Mouse (Mus musculus) midbrain, postnatal 0 days (tissue): ENCODE data around the gene Gmppb. TPM values are rescaled to one million over a fixed set of nuclear protein-coding genes. Genes with fewer than 3 reads are reported as not detected.

Experiments used
- ATAC-seq: fragments of 200-750 bp; cut with Nextera tagmentation; 2 replicates; pipeline ENCODE4 v1.8.0; 2017; ENCODE audit warnings: moderate number of reproducible peaks, mild to moderate bottlenecking, moderate TSS enrichment, moderate library complexity; ENCODE audit not compliant: low FRiP score
- DNase-seq: peaks from one replicate; pipeline ENCODE4 v3.0.0-alpha.2; 2015; ENCODE audit warnings: low spot score
- H3K27ac ChIP-seq: fragments of 300-500 bp; sonication (generic); 2 replicates; pipeline ENCODE4 v1.5.1; 2014; ENCODE audit warnings: low read depth, mild to moderate bottlenecking, low read length, mixed read lengths
- H3K27me3 ChIP-seq: fragments of 300-500 bp; sonication (generic); 2 replicates; pipeline ENCODE4 v1.6.1; 2014; ENCODE audit warnings: low read length, control low read depth, mixed read lengths; ENCODE audit not compliant: insufficient read depth
- H3K36me3 ChIP-seq: fragments of 300-500 bp; sonication (generic); 2 replicates; pipeline ENCODE4 v1.6.1; 2014; ENCODE audit warnings: low read length, control low read depth, mixed read lengths; ENCODE audit not compliant: insufficient read depth
- H3K4me1 ChIP-seq: fragments of 300-500 bp; sonication (generic); 2 replicates; pipeline ENCODE4 v1.6.1; 2014; ENCODE audit warnings: mild to moderate bottlenecking, control low read depth, antibody characterized with exemption, low read length, mixed read lengths; ENCODE audit not compliant: insufficient read depth
- H3K4me2 ChIP-seq: fragments of 300-500 bp; sonication (generic); 2 replicates; pipeline ENCODE4 v1.6.1; 2014; ENCODE audit warnings: low read depth, mild to moderate bottlenecking, low read length, mixed read lengths; ENCODE audit not compliant: poor library complexity, severe bottlenecking
- H3K4me3 ChIP-seq: fragments of 300-500 bp; sonication (generic); 2 replicates; pipeline ENCODE4 v1.5.1; 2014; ENCODE audit warnings: low read depth, mild to moderate bottlenecking, low read length, moderate library complexity
- H3K9ac ChIP-seq: fragments of 300-500 bp; sonication (generic); replicated peaks from 2 replicates; pipeline ENCODE4 v1.6.1; 2014; ENCODE audit warnings: mild to moderate bottlenecking, low read length, moderate library complexity, mixed read lengths; ENCODE audit not compliant: poor library complexity, severe bottlenecking
- H3K9me3 ChIP-seq: fragments of 300-500 bp; sonication (generic); 2 replicates; pipeline ENCODE4 v1.6.1; 2016; ENCODE audit warnings: low read length, control low read depth
- CTCF ChIP-seq: IDR thresholded peaks from 2 replicates; pipeline ENCODE4 v1.5.1; 2016; ENCODE audit warnings: antibody characterized with exemption, mild to moderate bottlenecking
- WGBS: fragments of 180-500 bp; shearing (Covaris S2); extraction: QIAGEN DNeasy Blood & Tissue Kit; methylation state at CpG from one replicate; pipeline ENCODE4 v1.1.7; 2014; 5-methylcytosine and 5-hydroxymethylcytosine counted together
- polyA plus RNA-seq: library from polyadenylated mRNA; unstranded; fragments of >200 nt; fragmentation: Nextera tagmentation; extraction: Ambion mirVana; gene quantifications from 2 replicates; pipeline ENCODE4 v1.2.1, GENCODE M21; 2015
- total RNA-seq: library from RNA; depleted of rRNA; stranded (reverse); fragments of >200 nt; gene quantifications from 2 replicates; pipeline ENCODE4 v1.2.3, GENCODE M21; 2014

The Gmppb gene
- total and polyA plus RNA-seq, 2 experiments from 2014 or later: 14.9 to 18.7 TPM

DNA sequence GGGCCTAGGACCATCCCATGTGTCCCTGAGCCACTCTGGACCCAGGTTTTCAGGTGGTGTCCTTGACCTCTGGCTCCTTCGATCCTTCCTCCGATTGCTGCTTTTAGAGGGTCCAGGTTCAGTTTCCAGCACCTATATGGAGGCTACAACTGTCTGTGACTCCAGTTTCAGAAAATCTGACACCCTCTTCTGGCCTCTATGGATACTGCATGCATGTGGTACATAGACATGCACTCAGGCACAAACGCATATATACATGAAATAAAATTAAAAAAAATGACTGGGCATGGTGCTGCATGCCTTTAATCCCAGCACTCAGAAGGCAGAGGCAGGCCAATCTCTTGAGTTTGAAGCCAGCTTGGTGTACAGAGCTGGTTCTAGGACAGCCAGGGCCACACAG lies 21.2 kb upstream of the Gmppb start:
- Histone ChIP-seq H3K4me3 (no peak overlapping the region), H3K4me2 (no peak overlapping the region), H3K4me1 (no peaks in the 10 kb centered on the region), H3K27me3 (no peaks in the 10 kb centered on the region), H3K36me3 (peaks cover 21% of the 10 kb centered on the region), H3K9ac (no peak overlapping the region), H3K27ac (no peak overlapping the region), H3K9me3 (no peaks in the 10 kb centered on the region)
- 0 out of 2 replicates have a peak, but pooled peaks have one; percentile 8 for TF ChIP-seq CTCF
- WGBS: 99% methylated on average over 3 of the region's 3 CpGs
- ATAC-seq: no peak
- no peak for DNase-seq

DNA sequence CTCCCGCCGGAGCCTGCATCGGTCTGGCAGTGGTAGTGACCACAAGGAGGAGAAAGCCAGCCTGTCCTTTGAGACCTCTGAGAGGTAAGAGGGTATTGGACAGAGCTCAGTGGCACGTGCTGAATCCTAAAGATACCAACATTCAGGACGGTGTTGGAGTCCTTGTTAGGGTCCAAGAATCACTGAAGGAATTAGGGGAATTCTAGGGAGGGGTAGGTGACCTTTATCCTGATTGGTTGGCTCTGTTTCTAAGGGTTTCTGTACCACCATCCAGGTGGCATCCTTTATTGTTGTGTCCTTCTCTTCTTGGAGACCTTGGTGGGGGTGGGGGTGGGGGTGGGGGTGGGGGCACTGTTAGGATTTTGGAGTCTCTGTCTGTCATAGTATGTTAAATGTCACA lies 16.9 kb upstream of the Gmppb start:
- 91% methylated on average over 5 of the region's 5 CpGs for WGBS
- ATAC-seq: no peak
- Histone ChIP-seq H3K27me3 (no peaks in the 10 kb centered on the region), H3K36me3 (peaks cover 29% of the 10 kb centered on the region), H3K9ac (no peak overlapping the region), H3K4me3 (no peak overlapping the region), H3K4me1 (no peaks in the 10 kb centered on the region), H3K4me2 (no peak overlapping the region), H3K9me3 (no peaks in the 10 kb centered on the region), H3K27ac (no peak overlapping the region)
- no peak for DNase-seq
- TF ChIP-seq CTCF: no peak

DNA sequence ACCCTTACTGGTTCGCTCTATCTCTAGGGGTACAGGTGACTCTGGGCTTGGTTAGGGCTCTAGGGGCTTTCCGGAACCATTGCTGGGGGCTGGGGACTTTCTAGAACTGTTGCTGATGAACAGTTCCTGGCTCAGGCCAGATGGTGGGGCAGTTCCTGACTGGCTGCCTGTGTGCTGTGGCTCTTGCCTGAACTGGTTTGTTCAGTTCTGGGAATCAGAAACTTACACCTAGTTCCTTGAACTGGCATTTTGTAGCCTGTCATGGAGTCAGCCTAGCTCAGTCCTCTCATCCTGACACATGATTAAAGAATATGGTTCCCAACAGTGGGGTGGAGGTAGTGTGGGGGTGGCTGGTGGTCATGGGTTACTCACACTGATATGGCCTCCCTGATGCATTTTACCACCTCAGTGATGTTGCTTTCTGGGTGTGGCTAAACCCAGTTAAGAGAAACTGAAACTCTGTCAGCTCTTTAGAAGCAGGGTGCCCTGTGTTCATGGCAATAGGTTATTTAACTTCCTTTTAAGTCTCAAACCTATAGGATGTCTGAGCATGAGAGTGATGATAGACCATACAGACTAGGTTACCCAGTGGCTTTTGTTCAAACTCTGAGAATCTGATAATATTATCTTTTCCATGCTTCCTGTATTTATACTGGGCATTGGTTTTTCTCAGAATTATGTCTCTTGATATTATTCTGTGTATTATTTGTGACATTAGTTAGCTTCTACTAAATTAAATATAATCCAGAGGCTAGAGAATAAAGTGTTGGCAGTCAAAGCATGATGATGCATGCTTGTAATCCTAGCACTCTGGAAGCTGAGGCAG lies 13.5 kb upstream of the Gmppb start:
- TF ChIP-seq CTCF: no peak
- ATAC-seq (no peak), DNase-seq (no peak)
- peaks cover 32% of the 10 kb centered on the region for H3K36me3 ChIP-seq
- no peak overlapping the region for H3K27ac ChIP-seq
- 97% methylated on average over 2 of the region's 2 CpGs for WGBS
- no peaks in the 10 kb centered on the region for H3K9me3 ChIP-seq
- H3K4me3 ChIP-seq: no peak overlapping the region
- no peak overlapping the region for H3K4me2 ChIP-seq
- no peaks in the 10 kb centered on the region for H3K27me3 ChIP-seq
- no peaks in the 10 kb centered on the region for H3K4me1 ChIP-seq
- no peak overlapping the region for H3K9ac ChIP-seq

DNA sequence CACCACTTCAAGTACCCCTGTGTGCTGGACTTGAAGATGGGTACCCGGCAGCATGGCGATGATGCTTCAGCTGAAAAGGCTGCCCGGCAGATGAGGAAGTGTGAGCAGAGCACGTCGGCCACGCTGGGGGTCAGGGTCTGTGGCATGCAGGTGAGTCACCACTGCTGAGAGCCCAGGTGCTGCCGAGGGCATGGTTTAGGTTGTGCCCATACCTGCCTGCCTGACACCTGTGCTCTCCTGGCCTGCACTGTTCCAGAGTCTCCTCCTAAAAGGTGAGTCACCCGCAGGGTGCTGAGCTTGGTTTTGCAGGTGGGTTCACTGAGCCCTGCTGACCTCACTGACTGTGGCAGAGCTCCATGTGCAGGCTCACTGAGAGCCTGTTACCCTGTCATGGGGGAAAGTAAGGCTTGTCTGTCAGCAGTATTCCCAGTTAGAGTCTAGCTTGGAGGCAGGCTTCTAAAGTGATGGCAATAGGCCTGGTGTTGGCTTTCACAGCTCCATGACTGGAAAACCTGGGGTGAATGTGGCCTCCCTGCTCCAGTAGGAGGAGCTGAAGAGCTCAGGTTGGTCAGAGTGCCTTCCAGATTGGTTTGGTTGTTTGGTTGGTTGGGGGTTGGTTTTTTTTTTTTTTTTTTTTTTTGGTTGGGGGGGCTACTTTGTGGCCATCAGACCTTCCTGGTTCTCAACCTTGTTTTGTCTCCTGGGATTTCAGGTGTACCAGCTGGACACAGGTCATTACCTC lies 4.1 kb upstream of the Gmppb start:
- Histone ChIP-seq H3K9me3 (no peaks in the 10 kb centered on the region), H3K27me3 (no peaks in the 10 kb centered on the region), H3K4me1 (peaks cover 3% of the 10 kb centered on the region; the same call in 1 of the 2 replicates), H3K36me3 (peaks cover 52% of the 10 kb centered on the region), H3K9ac (no peak overlapping the region), H3K4me3 (no peak overlapping the region), H3K4me2 (no peak overlapping the region), H3K27ac (no peak overlapping the region)
- DNase-seq (no peak), ATAC-seq (no peak)
- 97% methylated on average over 8 of the region's 8 CpGs for WGBS
- TF ChIP-seq CTCF: peak; percentile 42

DNA sequence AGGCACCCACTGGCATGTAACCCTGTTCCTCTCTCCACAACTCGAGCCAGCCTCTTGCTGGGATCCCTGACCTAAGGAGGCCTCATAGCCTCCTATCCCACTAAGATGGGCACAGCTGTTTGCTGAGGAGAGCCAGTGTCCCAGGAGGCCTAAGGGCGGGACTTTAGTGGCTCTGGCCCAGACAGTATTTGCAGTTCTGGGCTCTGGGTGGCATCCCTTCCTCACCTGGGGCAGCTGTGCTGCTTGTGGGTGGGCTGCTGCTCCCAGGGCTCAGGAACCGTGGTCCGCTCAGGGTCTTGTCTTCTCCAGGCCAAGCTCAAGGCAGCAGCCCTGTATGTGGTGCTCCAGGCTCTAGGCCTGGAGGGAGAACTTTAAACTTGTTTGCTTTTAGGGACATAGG lies 2.5 kb upstream of the Gmppb start:
- no peak overlapping the region for H3K9ac ChIP-seq
- H3K27me3 ChIP-seq: no peaks in the 10 kb centered on the region
- WGBS: 94% methylated on average over 4 of the region's 4 CpGs
- no peak for DNase-seq
- TF ChIP-seq CTCF: no peak
- no peak overlapping the region for H3K27ac ChIP-seq
- H3K36me3 ChIP-seq: peaks cover 50% of the 10 kb centered on the region
- H3K4me1 ChIP-seq: peaks cover 7% of the 10 kb centered on the region; the same call in 1 of the 2 replicates
- H3K9me3 ChIP-seq: no peaks in the 10 kb centered on the region
- H3K4me2 ChIP-seq: no peak overlapping the region
- no peak overlapping the region for H3K4me3 ChIP-seq
- no peak for ATAC-seq
